Mouse (Mus musculus) cerebellum, adult 9-11 months (tissue): Measurements from ENCODE around the gene Ddit4.
"Not testable (repeated sequence)": the region's sequence is repeated elsewhere in the genome, so short reads cannot be mapped to it uniquely, and the experiment has no call there.

Experiments
- DNase-seq: peaks from one replicate; pipeline ENCODE4 v3.0.0; 2022

Ddit4 gene

GRCm38 (mm10) chr10:59951211-59952151 lies at the start of gene Ddit4:
Gene Ddit4, minus strand, starts transcription at chr10:59951834.
- DNase-seq: peak; percentile 100

GRCm38 (mm10) chr10:59999057-59999456 lies 47.4 kb upstream of the Ddit4 start:
- DNase-seq: no peak

GRCm38 (mm10) chr10:59997591-59997990 lies 46.0 kb upstream of the Ddit4 start:
- DNase-seq: peak; percentile 59

GRCm38 (mm10) chr10:59995889-59996288 lies 44.3 kb upstream of the Ddit4 start:
- no peak for DNase-seq

- DNase-seq: not testable (repeated sequence)
Measured at GRCm38 (mm10) chr10:59993813-59994212, 42.2 kb upstream of the Ddit4 start.

GRCm38 (mm10) chr10:59992024-59992423 lies 40.4 kb upstream of the Ddit4 start:
- no peak for DNase-seq

GRCm38 (mm10) chr10:59991262-59991880 lies 39.7 kb upstream of the Ddit4 start:
- no peak for DNase-seq

GRCm38 (mm10) chr10:59990393-59990792 lies 38.8 kb upstream of the Ddit4 start:
- no peak for DNase-seq

GRCm38 (mm10) chr10:59988036-59988435 lies 36.4 kb upstream of the Ddit4 start:
- no peak for DNase-seq

- no peak for DNase-seq
Measured at GRCm38 (mm10) chr10:59982379-59982873, 30.8 kb upstream of the Ddit4 start.

GRCm38 (mm10) chr10:59981792-59982191 lies 30.2 kb upstream of the Ddit4 start:
- no peak for DNase-seq

GRCm38 (mm10) chr10:59981336-59981735 lies 29.7 kb upstream of the Ddit4 start:
- no peak for DNase-seq

GRCm38 (mm10) chr10:59980815-59981244 lies 29.2 kb upstream of the Ddit4 start:
- DNase-seq: no peak

- no peak for DNase-seq
Measured at GRCm38 (mm10) chr10:59978873-59979743, 27.5 kb upstream of the Ddit4 start.

GRCm38 (mm10) chr10:59978401-59978800 lies 26.8 kb upstream of the Ddit4 start:
- no peak for DNase-seq

GRCm38 (mm10) chr10:59977715-59978343 lies 26.2 kb upstream of the Ddit4 start:
- no peak for DNase-seq

GRCm38 (mm10) chr10:59977141-59977540 lies 25.5 kb upstream of the Ddit4 start:
- DNase-seq: no peak

- DNase-seq: no peak
Measured at GRCm38 (mm10) chr10:59974786-59975185, 23.2 kb upstream of the Ddit4 start.

GRCm38 (mm10) chr10:59974191-59974664 lies 22.6 kb upstream of the Ddit4 start:
- DNase-seq: peak; percentile 61

GRCm38 (mm10) chr10:59973400-59973799 lies 21.8 kb upstream of the Ddit4 start:
- DNase-seq: no peak

- no peak for DNase-seq
Measured at GRCm38 (mm10) chr10:59972999-59973398, 21.4 kb upstream of the Ddit4 start.

- no peak for DNase-seq
Measured at GRCm38 (mm10) chr10:59972534-59972933, 20.9 kb upstream of the Ddit4 start.
